Mouse (Mus musculus) embryonic fibroblast, embryonic 13.5 days (primary cell): ENCODE results near the gene Slc6a1. TPM values are rescaled to one million over a fixed set of nuclear protein-coding genes. Genes with fewer than 3 reads are reported as not detected.

ENCODE experiments used
- H3K27ac ChIP-seq: 2 replicates; pipeline ENCODE4 v1.5.1; 2012; ENCODE audit warnings: low read length, control low read depth, inconsistent platforms; ENCODE audit not compliant: insufficient read depth
- H3K4me1 ChIP-seq: 2 replicates; pipeline ENCODE4 v1.6.1; 2011; ENCODE audit warnings: low read length; ENCODE audit not compliant: control insufficient read depth, insufficient read depth
- H3K4me3 ChIP-seq: 2 replicates; pipeline ENCODE4 v1.5.1; 2011; ENCODE audit warnings: mild to moderate bottlenecking, control low read depth, low read length; ENCODE audit not compliant: insufficient read depth
- CTCF ChIP-seq: IDR thresholded peaks from 2 replicates; pipeline ENCODE4 v1.5.1; 2011; ENCODE audit warnings: mild to moderate bottlenecking, control low read depth, low read length, moderate library complexity, borderline replicate concordance; ENCODE audit not compliant: insufficient read depth
- POLR2A ChIP-seq: IDR thresholded peaks from 2 replicates; pipeline ENCODE4 v1.6.1; 2011; ENCODE audit warnings: low read depth, mild to moderate bottlenecking, control low read depth, low read length, moderate library complexity
- polyA plus RNA-seq: library from polyadenylated mRNA; stranded (reverse); fragments of >200 nt; gene quantifications from 2 replicates; pipeline ENCODE4 v1.2.4, GENCODE M21; 2011; ENCODE audit warnings: low read depth; ENCODE audit not compliant: missing spikeins, insufficient read length

Slc6a1 gene
- not detected in 2 replicates for polyA plus RNA-seq

GRCm38 (mm10) chr6:114282469-114283277 lies at the start of gene Slc6a1:
Gene Slc6a1, plus strand, starts transcription at chr6:114282635.
- no peaks in the 10 kb centered on the region for H3K4me1 ChIP-seq
- no peak within 1 kb of the TSS for H3K27ac ChIP-seq
- TF ChIP-seq POLR2A = no peak
- no peak for TF ChIP-seq CTCF
- no peak within 1 kb of the TSS for H3K4me3 ChIP-seq

GRCm38 (mm10) chr6:114238892-114239644 lies 43.4 kb upstream of the Slc6a1 start:
- Histone ChIP-seq H3K4me3 (no peak overlapping the region), H3K4me1 (no peaks in the 10 kb centered on the region), H3K27ac (no peak overlapping the region)
- no peak for TF ChIP-seq POLR2A
- no peak for TF ChIP-seq CTCF

GRCm38 (mm10) chr6:114245665-114246064 lies 36.8 kb upstream of the Slc6a1 start:
- H3K27ac ChIP-seq = no peak overlapping the region
- no peak overlapping the region for H3K4me3 ChIP-seq
- TF ChIP-seq POLR2A = no peak
- TF ChIP-seq CTCF = no peak
- no peaks in the 10 kb centered on the region for H3K4me1 ChIP-seq

- TF ChIP-seq CTCF = peak; percentile 93
- TF ChIP-seq POLR2A = no peak
- H3K4me1 ChIP-seq = no peaks in the 10 kb centered on the region
- no peak overlapping the region for H3K27ac ChIP-seq
- H3K4me3 ChIP-seq = no peak overlapping the region
Measured at GRCm38 (mm10) chr6:114250311-114250710, 32.1 kb upstream of the Slc6a1 start.

- H3K4me1 ChIP-seq = no peaks in the 10 kb centered on the region
Measured at GRCm38 (mm10) chr6:114254927-114255326, 27.5 kb upstream of the Slc6a1 start.

GRCm38 (mm10) chr6:114257762-114258361 lies 24.6 kb upstream of the Slc6a1 start:
- Histone ChIP-seq H3K4me1 (no peaks in the 10 kb centered on the region), H3K27ac (no peak overlapping the region), H3K4me3 (no peak overlapping the region)
- no peak for TF ChIP-seq CTCF
- TF ChIP-seq POLR2A = no peak

More at GRCm38 (mm10) chr6:114254927-114255326, 27.5 kb upstream of the Slc6a1 start:
- TF ChIP-seq POLR2A = no peak
- no peak for TF ChIP-seq CTCF
- Histone ChIP-seq H3K4me3 (no peak overlapping the region), H3K27ac (no peak overlapping the region)

- no peak for TF ChIP-seq POLR2A
- no peaks in the 10 kb centered on the region for H3K4me1 ChIP-seq
Measured at GRCm38 (mm10) chr6:114258661-114259193, 23.7 kb upstream of the Slc6a1 start.

GRCm38 (mm10) chr6:114261609-114262008 lies 20.8 kb upstream of the Slc6a1 start:
- Histone ChIP-seq H3K4me1 (no peaks in the 10 kb centered on the region), H3K4me3 (no peak overlapping the region), H3K27ac (no peak overlapping the region)
- TF ChIP-seq POLR2A = no peak

More at GRCm38 (mm10) chr6:114258661-114259193, 23.7 kb upstream of the Slc6a1 start:
- Histone ChIP-seq H3K27ac (no peak overlapping the region), H3K4me3 (no peak overlapping the region)

- Histone ChIP-seq H3K4me3 (no peak overlapping the region), H3K27ac (no peak overlapping the region), H3K4me1 (no peaks in the 10 kb centered on the region)
- TF ChIP-seq CTCF (no peak), POLR2A (no peak)
Measured at GRCm38 (mm10) chr6:114264010-114264409, 18.4 kb upstream of the Slc6a1 start.

- Histone ChIP-seq H3K27ac (no peak overlapping the region), H3K4me1 (no peaks in the 10 kb centered on the region), H3K4me3 (no peak overlapping the region)
- TF ChIP-seq POLR2A (no peak), CTCF (no peak)
Measured at GRCm38 (mm10) chr6:114264426-114264825, 18.0 kb upstream of the Slc6a1 start.
